In genomic region chr11:66871701-66872100, GRCm38 (mm10) we compare ENCODE assay signal across 10 mouse cellular contexts. TPM values are rescaled to one million over a fixed set of nuclear protein-coding genes. Genes with fewer than 3 reads are reported as not detected.
DNase-seq lines count a peak whose midpoint lies in the region; ATAC-seq and TF ChIP-seq lines count a peak whose summit lies in the region.
"Had no signal": no experiment of that assay in that cellular context is flagged by ENCODE, and none has a peak within 500 bp of the region (broad histone marks: within the 10 kb centered on the region; RNA-seq: fewer than 3 reads in every experiment).

No protein-coding gene starts in this region.

- H3K9ac ChIP-seq in liver, embryonic 14.5 days (replicated peaks), result no peak overlapping the region
- H3K9ac ChIP-seq: limb, embryonic 15.5 days had no signal

- no peaks in the 10 kb centered on the region for H3K4me1 ChIP-seq in liver, embryonic 14.5 days (replicated peaks; ENCODE audit: control insufficient read depth in 2 of 2, insufficient read depth in 2 of 2, low read length in 1 of 2)
- H3K4me1 ChIP-seq: limb, embryonic 15.5 days had no signal

- H3K27me3 ChIP-seq in liver, embryonic 14.5 days (ENCODE audit: control insufficient read depth, insufficient read depth, low read length), result no peaks in the 10 kb centered on the region
- H3K27me3 ChIP-seq: limb, embryonic 15.5 days had no signal

- no peak for ATAC-seq in liver, embryonic 14.5 days (ENCODE audit: insufficient read depth)

- peak; percentile 22; the same call in 1 of the 2 replicates for TF ChIP-seq CTCF in liver, embryonic 14.5 days (IDR thresholded peaks at IDR 0.05; ENCODE audit: low read depth)

- H3K4me2 ChIP-seq in liver, embryonic 14.5 days (ENCODE audit: low read depth), result no peak overlapping the region
- H3K4me2 ChIP-seq: limb, embryonic 15.5 days had no signal

- H3K4me3 ChIP-seq in liver, embryonic 14.5 days (ENCODE audit: insufficient read depth in 1 of 2, low read depth in 2 of 2, low read length in 2 of 2), result no peak overlapping the region
- H3K4me3 ChIP-seq: limb, embryonic 15.5 days had no signal

- H3K36me3 ChIP-seq in liver, embryonic 14.5 days (replicated peaks; ENCODE audit: control insufficient read depth, insufficient read depth, low read depth), result no peaks in the 10 kb centered on the region
- H3K36me3 ChIP-seq: limb, embryonic 15.5 days had no signal

- H3K27ac ChIP-seq in liver, embryonic 14.5 days, result no peak overlapping the region
- H3K27ac ChIP-seq: limb, embryonic 15.5 days had no signal

- no peaks in the 10 kb centered on the region for H3K9me3 ChIP-seq in liver, embryonic 14.5 days (ENCODE audit: control insufficient read depth, low read length)
- H3K9me3 ChIP-seq: limb, embryonic 15.5 days had no signal

- WGBS in liver, embryonic 14.5 days (ENCODE audit: insufficient replicate concordance), result 6% methylated on average over 5 of the region's 5 CpGs

- peak; percentile 8 for DNase-seq in adrenal gland, postnatal 10 days
- DNase-seq in adrenal gland, postnatal 25 days, result no peak
- no peak for DNase-seq in liver, embryonic 14.5 days (ENCODE audit: low read depth in 3 of 3, low spot score in 3 of 3)
- no peak for DNase-seq in liver
- DNase-seq in embryo, embryonic 10 days (ENCODE audit: low spot score), result peak; percentile 85
- DNase-seq in layer of hippocampus, adult 9-11 months, result peak; percentile 16
- DNase-seq in yolk sac, embryonic 10.5 days (ENCODE audit: low spot score), result peak; percentile 3
- DNase-seq in spleen, adult 12 weeks (ENCODE audit: low spot score), result no peak

- TF ChIP-seq EP300 in liver, embryonic 14.5 days (IDR thresholded peaks at IDR 0.05; ENCODE audit: low read depth), result no peak

RNA-seq across cellular contexts. Expression of gene Pirt, which starts 40.1 kb away (rescaled TPM):
- 10 to 100 TPM in 1 of 2 experiments, 1 to 10 TPM in 1; 9.6 to 15.7 TPM for total RNA-seq in adrenal gland, postnatal 10 days (2021)
- total RNA-seq in adrenal gland, postnatal 25 days (2021), result 7.1 and 12.1 TPM in 2 replicates
- polyA plus RNA-seq in liver, embryonic 14.5 days (2012; rRNA removed), result not detected in 2 replicates
- not detected in 2 replicates for polyA plus RNA-seq in liver, embryonic 14.5 days (2014; fragmentation: Nextera tagmentation; extraction: Ambion mirVana)
- polyA plus RNA-seq: testis, adult 2 months had no signal

Comparison
In these comparisons a context has a peak if more than half of its experiments do, and no peak if none do; other contexts are left out.
1. DNase-seq: peak in adrenal gland, postnatal 10 days (single experiment), embryo, embryonic 10 days (single experiment), layer of hippocampus, adult 9-11 months (single experiment) and yolk sac, embryonic 10.5 days (single experiment); none in adrenal gland, postnatal 25 days (single experiment), liver, embryonic 14.5 days (0 of 3), liver (single experiment) and spleen, adult 12 weeks (single experiment).